Mouse (Mus musculus) urinary bladder, postnatal 4 days (tissue): ENCODE data around the gene Ankrd66.
A peak's percentile ranks its signal among the peaks of the same experiment; 100 is the strongest.
"Not testable (repeated sequence)": the region's sequence is repeated elsewhere in the genome, so short reads cannot be mapped to it uniquely, and the experiment has no call there.

Experiments
- DNase-seq, 2 experiments: peaks; one replicate each; pipeline ENCODE4 v3.0.0; 2021 to 2022; ENCODE audit warnings: low spot score in 2 of 2

Ankrd66 gene

DNA sequence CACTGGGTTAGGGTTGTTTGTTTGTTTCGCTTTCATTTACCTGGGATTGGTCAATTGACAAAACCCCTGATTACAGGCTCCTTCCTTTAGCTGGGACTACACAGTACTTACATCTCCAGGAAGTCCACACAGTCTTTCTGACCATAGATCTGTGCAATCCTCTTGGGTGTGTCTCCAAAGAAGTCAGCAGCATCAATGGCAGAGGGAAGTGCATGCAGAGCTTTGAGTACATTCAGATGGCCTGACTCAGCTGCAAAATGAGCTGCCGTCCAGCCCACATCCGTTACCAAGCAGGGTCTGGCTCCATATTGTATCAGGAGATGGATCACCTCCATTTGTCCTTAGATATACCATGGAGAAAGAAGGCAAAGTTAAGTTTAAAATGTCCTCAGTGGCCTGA lies 4.7 kb downstream of the Ankrd66 start:
- DNase-seq: no peak

DNA sequence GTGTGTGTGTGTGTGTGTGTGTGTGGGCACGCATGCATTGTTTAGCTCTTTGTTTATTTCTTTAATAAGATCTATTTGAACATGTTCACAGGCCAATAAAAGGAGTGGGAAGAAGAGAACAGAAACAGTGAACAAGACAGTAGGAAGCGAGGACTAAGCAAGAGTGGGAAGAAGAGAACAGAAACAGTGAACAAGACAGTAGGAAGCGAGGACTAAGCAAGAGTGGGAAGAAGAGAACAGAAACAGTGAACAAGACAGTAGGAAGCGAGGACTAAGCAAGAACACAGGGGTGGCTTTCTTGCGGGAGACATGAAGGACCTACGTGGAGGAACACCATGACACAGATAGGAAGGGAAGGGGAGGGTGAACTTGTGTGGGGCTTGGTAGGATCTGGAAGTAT lies 6.6 kb downstream of the Ankrd66 start:
- DNase-seq: not testable (repeated sequence)

- DNase-seq: peak in 1 of 2 experiments; percentile 45
These were observed 8.8 kb downstream of the Ankrd66 start for GRCm38 (mm10) chr17:43534362-43535222.

- no peak for DNase-seq
These were observed 12.2 kb downstream of the Ankrd66 start for GRCm38 (mm10) chr17:43531192-43531591.

DNA sequence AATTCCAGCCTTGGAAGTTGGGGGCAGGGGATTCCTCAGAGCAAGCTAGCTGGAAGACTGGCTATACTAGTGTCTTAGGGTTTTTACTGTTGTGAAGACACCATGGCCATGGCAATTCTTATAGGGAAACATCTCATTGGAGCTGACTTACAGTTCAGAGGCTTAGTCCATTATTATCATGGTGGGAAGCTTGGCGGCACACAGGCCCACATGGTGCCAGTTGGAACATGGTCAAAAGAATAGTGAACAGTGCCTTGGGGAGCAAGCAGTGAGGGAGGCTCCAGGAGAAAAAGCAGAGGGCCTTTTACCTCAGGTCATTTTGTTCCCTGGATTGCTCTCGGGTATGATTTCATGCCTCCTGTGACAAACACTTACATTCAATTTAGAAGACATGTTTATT lies 12.9 kb downstream of the Ankrd66 start:
- no peak for DNase-seq

GRCm38 (mm10) chr17:43520166-43520565 lies 23.3 kb downstream of the Ankrd66 start:
- no peak for DNase-seq

GRCm38 (mm10) chr17:43518644-43519409 lies 24.6 kb downstream of the Ankrd66 start:
- peak; percentile 37 to 71 for DNase-seq

- no peak for DNase-seq
These were observed 32.7 kb downstream of the Ankrd66 start for GRCm38 (mm10) chr17:43510782-43511181.

GRCm38 (mm10) chr17:43504594-43504934 lies 38.9 kb downstream of the Ankrd66 start:
- DNase-seq: no peak

- DNase-seq: no peak
These were observed 39.4 kb downstream of the Ankrd66 start for GRCm38 (mm10) chr17:43503861-43504593.

DNA sequence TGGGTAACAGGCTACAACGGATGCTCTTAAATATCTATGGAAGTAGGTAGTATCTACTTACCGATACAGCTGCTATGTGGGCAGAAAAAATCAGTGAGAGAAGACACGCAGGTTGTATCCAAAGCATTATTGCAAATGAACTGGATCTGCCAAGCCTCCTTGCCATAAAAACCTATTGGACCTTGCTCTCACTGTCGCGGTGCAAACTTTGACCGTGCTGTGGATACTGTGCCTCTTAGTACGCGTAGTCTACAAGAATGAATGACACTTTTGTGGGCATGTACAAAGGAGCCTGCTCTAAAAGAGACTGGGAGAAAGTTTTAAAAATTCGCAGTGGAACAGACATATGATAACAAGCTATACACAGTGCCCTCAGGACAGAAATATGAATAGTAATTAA lies 40.8 kb downstream of the Ankrd66 start, which contains the start of gene Mep1a:
Mep1a (minus strand) TSS at position 221 of the 400 bp plus-strand sequence.
- DNase-seq: no peak

DNA sequence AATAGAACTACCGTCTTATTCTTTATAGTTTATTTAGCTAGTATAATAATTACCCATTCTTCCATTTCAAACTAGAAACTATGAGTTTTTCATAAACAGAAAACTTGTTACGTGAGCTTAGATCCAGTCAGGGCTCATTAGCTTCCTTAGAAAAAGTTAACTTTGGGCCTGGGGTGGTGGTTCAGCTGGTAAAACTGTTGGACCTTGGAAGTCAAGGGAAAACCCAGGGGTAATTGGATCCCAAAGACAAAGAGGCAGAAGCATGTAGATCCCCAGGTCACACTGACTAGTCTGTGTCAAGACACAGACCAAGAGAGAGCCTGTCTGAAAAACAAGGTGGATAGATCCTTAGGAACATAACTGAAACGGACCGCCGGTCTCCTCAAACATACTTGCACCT lies 41.8 kb downstream of the Ankrd66 start:
- no peak for DNase-seq

DNA sequence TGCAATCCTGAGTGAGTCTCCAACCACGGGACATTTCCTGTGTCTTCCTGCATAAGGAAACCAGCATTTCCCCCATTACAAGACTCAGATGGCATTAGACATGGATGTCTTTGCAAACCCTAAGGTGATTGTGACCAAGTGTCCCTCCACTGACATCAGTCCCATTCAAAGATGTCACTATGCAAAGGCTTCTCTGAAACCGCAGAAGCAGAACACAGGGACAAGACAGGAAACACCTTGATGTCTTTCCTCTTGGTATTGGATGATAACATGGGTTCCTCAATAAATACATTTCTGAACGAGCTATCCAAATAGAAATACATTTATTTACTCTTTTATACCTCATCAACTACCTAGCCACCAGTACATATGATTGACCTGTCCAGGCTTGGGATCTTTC lies 42.2 kb downstream of the Ankrd66 start:
- no peak for DNase-seq

GRCm38 (mm10) chr17:43500513-43500912 lies 42.9 kb downstream of the Ankrd66 start:
- DNase-seq: no peak

- DNase-seq: no peak
These were observed 45.9 kb downstream of the Ankrd66 start for GRCm38 (mm10) chr17:43497521-43497920.

DNA sequence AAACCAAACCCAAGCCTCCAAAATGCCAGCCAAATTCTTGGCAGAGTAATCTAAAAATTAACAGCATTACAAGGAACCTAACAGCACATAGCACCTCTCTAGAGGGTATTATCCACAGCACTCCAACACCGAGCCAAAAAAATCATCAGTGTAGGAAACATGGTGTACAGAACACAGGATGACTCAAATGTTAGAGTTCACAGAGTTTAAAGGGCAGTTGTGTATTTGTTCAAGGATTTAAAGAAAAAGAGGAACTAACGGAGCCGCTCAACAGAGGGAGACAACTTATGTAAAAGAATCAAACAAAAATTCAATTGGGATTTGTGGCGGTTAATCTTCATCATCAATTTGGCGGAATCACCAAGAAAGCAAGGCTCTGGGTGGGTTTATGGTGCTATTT lies 47.9 kb downstream of the Ankrd66 start:
- no peak for DNase-seq

DNA sequence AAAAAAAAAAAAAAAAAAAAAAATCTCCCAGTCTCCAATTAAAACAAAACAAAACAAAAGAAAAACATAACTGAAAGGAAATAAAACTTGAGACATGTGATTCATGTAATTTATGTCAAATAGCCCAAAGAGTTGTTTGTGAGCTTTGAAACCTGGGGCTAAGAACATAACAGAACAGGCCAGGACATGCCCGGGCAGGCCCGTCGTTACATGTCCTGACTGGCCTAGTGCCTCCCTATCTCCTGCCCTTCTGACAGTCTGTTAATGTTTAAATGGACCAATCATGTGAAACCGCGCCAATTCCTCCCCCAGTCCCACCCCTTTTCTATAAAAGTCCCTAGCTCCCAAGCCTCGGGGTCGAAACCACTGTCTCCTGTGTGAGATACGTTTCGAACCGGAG lies 53.1 kb downstream of the Ankrd66 start:
- not testable (repeated sequence) for DNase-seq

DNA sequence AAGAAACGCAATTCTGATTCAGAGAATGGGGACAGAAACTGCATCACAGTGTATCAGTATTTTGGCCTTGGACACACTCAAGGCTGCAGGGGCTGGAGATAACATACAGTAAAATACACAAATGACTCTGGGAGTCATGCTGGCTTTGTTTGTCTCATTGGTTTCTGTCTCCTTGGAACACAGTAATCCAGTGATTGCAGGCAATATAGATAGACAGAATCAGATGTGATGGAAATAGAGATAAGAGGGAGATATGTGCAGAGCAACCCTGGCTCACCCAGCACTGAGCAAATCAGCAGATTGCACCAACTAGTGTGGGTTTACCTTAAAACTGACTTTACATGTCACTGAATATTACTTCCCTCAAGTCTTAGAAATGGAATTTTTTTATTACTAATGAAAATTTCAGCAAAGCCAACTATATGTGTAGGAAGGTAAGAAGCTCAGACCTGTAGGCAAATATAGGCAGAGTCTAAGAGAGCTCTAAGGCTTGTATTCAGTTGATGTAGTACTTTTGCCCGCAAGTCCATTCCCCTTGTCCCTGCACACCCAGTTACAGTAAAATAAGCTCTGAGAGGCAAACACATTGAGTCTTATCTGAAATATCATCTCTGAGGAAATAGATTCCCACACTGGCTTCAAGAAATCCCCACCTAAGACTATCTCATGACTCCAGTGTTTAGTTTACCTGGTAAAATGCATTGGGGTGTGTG lies 54.8 kb downstream of the Ankrd66 start:
- no peak for DNase-seq

- no peak for DNase-seq
These were observed 57.5 kb downstream of the Ankrd66 start for GRCm38 (mm10) chr17:43485982-43486381.
